Mouse (Mus musculus) embryonic fibroblast, embryonic 13.5 days (primary cell): ENCODE results near the gene Apbb1ip. TPM values are rescaled to one million over a fixed set of nuclear protein-coding genes. Genes with fewer than 3 reads are reported as not detected.

ENCODE experiments used
- H3K27ac ChIP-seq: 2 replicates; pipeline ENCODE4 v1.5.1; 2012; ENCODE audit warnings: low read length, control low read depth, inconsistent platforms; ENCODE audit not compliant: insufficient read depth
- H3K4me1 ChIP-seq: 2 replicates; pipeline ENCODE4 v1.6.1; 2011; ENCODE audit warnings: low read length; ENCODE audit not compliant: control insufficient read depth, insufficient read depth
- H3K4me3 ChIP-seq: 2 replicates; pipeline ENCODE4 v1.5.1; 2011; ENCODE audit warnings: mild to moderate bottlenecking, control low read depth, low read length; ENCODE audit not compliant: insufficient read depth
- CTCF ChIP-seq: IDR thresholded peaks from 2 replicates; pipeline ENCODE4 v1.5.1; 2011; ENCODE audit warnings: mild to moderate bottlenecking, control low read depth, low read length, moderate library complexity, borderline replicate concordance; ENCODE audit not compliant: insufficient read depth
- POLR2A ChIP-seq: IDR thresholded peaks from 2 replicates; pipeline ENCODE4 v1.6.1; 2011; ENCODE audit warnings: low read depth, mild to moderate bottlenecking, control low read depth, low read length, moderate library complexity
- polyA plus RNA-seq: library from polyadenylated mRNA; stranded (reverse); fragments of >200 nt; gene quantifications from 2 replicates; pipeline ENCODE4 v1.2.4, GENCODE M21; 2011; ENCODE audit warnings: low read depth; ENCODE audit not compliant: missing spikeins, insufficient read length

Apbb1ip gene
- 34.8 and 40.6 TPM in 2 replicates for polyA plus RNA-seq

GRCm38 (mm10) chr2:22773549-22774180, at the start of gene Apbb1ip:
TSS of gene Apbb1ip (plus strand) at chr2:22774094.
- Histone ChIP-seq H3K4me3 (peak within 1 kb of the TSS; percentile 50), H3K27ac (peak within 1 kb of the TSS; percentile 97), H3K4me1 (peaks cover 6% of the 10 kb centered on the region; the same call in 1 of the 2 replicates)
- TF ChIP-seq POLR2A (no peak), CTCF (no peak)

GRCm38 (mm10) chr2:22727113-22727512, 46.8 kb upstream of the Apbb1ip start:
- no peak for TF ChIP-seq POLR2A
- TF ChIP-seq CTCF: no peak
- H3K27ac ChIP-seq: no peak overlapping the region
- no peak overlapping the region for H3K4me3 ChIP-seq
- H3K4me1 ChIP-seq: peaks cover 6% of the 10 kb centered on the region

GRCm38 (mm10) chr2:22736134-22736533, 37.8 kb upstream of the Apbb1ip start:
- no peak overlapping the region for H3K4me3 ChIP-seq
- TF ChIP-seq POLR2A: no peak
- TF ChIP-seq CTCF: no peak
- H3K27ac ChIP-seq: no peak overlapping the region
- H3K4me1 ChIP-seq: no peaks in the 10 kb centered on the region

GRCm38 (mm10) chr2:22739369-22739768, 34.5 kb upstream of the Apbb1ip start:
- H3K27ac ChIP-seq: no peak overlapping the region
- no peaks in the 10 kb centered on the region for H3K4me1 ChIP-seq
- no peak overlapping the region for H3K4me3 ChIP-seq
- no peak for TF ChIP-seq POLR2A
- no peak for TF ChIP-seq CTCF

- Histone ChIP-seq H3K27ac (no peak overlapping the region), H3K4me1 (no peaks in the 10 kb centered on the region), H3K4me3 (no peak overlapping the region)
- TF ChIP-seq CTCF: no peak
- no peak for TF ChIP-seq POLR2A
These were observed 33.5 kb upstream of the Apbb1ip start for GRCm38 (mm10) chr2:22740441-22740840.

- no peaks in the 10 kb centered on the region for H3K4me1 ChIP-seq
- no peak overlapping the region for H3K4me3 ChIP-seq
- H3K27ac ChIP-seq: no peak overlapping the region
- TF ChIP-seq CTCF (peak; percentile 57; the same call in 1 of the 2 replicates), POLR2A (no peak)
These were observed 32.7 kb upstream of the Apbb1ip start for GRCm38 (mm10) chr2:22741222-22741621.

- Histone ChIP-seq H3K4me3 (no peak overlapping the region; the same call in 1 of the 2 replicates), H3K27ac (no peak overlapping the region), H3K4me1 (no peaks in the 10 kb centered on the region)
- TF ChIP-seq CTCF (no peak), POLR2A (no peak)
These were observed 29.7 kb upstream of the Apbb1ip start for GRCm38 (mm10) chr2:22744121-22744761.

- Histone ChIP-seq H3K4me3 (no peak overlapping the region), H3K27ac (no peak overlapping the region), H3K4me1 (no peaks in the 10 kb centered on the region)
- TF ChIP-seq POLR2A: no peak
- TF ChIP-seq CTCF: no peak
These were observed 29.0 kb upstream of the Apbb1ip start for GRCm38 (mm10) chr2:22744876-22745275.

GRCm38 (mm10) chr2:22746785-22747184, 27.1 kb upstream of the Apbb1ip start:
- Histone ChIP-seq H3K4me3 (no peak overlapping the region), H3K27ac (no peak overlapping the region), H3K4me1 (no peaks in the 10 kb centered on the region)
- TF ChIP-seq CTCF: no peak
- TF ChIP-seq POLR2A: no peak

GRCm38 (mm10) chr2:22747941-22748340, 26.0 kb upstream of the Apbb1ip start:
- TF ChIP-seq POLR2A (no peak), CTCF (no peak)
- Histone ChIP-seq H3K4me3 (no peak overlapping the region), H3K4me1 (no peaks in the 10 kb centered on the region), H3K27ac (no peak overlapping the region)

- Histone ChIP-seq H3K4me1 (no peaks in the 10 kb centered on the region), H3K27ac (no peak overlapping the region), H3K4me3 (no peak overlapping the region)
- no peak for TF ChIP-seq CTCF
- no peak for TF ChIP-seq POLR2A
These were observed 24.1 kb upstream of the Apbb1ip start for GRCm38 (mm10) chr2:22749761-22750160.
